Mouse (Mus musculus) forebrain, postnatal 0 days (tissue): ENCODE results near the gene Ap1ar. TPM values are rescaled to one million over a fixed set of nuclear protein-coding genes. Genes with fewer than 3 reads are reported as not detected.

ENCODE experiments used
- ATAC-seq: fragments of 200-750 bp; cut with Nextera tagmentation; 2 replicates; pipeline ENCODE4 v1.8.0; 2017; ENCODE audit warnings: mild to moderate bottlenecking, moderate library complexity
- DNase-seq: peaks from one replicate; pipeline ENCODE4 v3.0.0-alpha.2; 2015
- H3K27ac ChIP-seq: fragments of 300-500 bp; sonication (generic); 2 replicates; pipeline ENCODE4 v1.5.1; 2014; ENCODE audit warnings: low read depth, mild to moderate bottlenecking, antibody characterized with exemption, low read length, moderate library complexity, mixed read lengths
- H3K27me3 ChIP-seq: fragments of 300-500 bp; sonication (generic); 2 replicates; pipeline ENCODE4 v1.6.1; 2014; ENCODE audit warnings: mild to moderate bottlenecking, low read length, mixed read lengths; ENCODE audit not compliant: insufficient read depth
- H3K36me3 ChIP-seq: fragments of 300-500 bp; sonication (generic); 2 replicates; pipeline ENCODE4 v1.6.1; 2014; ENCODE audit warnings: mild to moderate bottlenecking, moderate library complexity; ENCODE audit not compliant: insufficient read depth
- H3K4me1 ChIP-seq: fragments of 300-500 bp; sonication (generic); 2 replicates; pipeline ENCODE4 v1.6.1; 2014; ENCODE audit warnings: antibody characterized with exemption; ENCODE audit not compliant: insufficient read depth
- H3K4me2 ChIP-seq: fragments of 300-500 bp; sonication (generic); 2 replicates; pipeline ENCODE4 v1.6.1; 2014; ENCODE audit warnings: low read depth, mild to moderate bottlenecking, moderate library complexity
- H3K4me3 ChIP-seq: fragments of 300-500 bp; sonication (generic); 2 replicates; pipeline ENCODE4 v1.5.1; 2014; ENCODE audit warnings: low read depth, low read length, mixed read lengths
- H3K9ac ChIP-seq: fragments of 300-500 bp; sonication (generic); 2 replicates; pipeline ENCODE4 v1.6.1; 2014; ENCODE audit warnings: mild to moderate bottlenecking
- H3K9me3 ChIP-seq: fragments of 300-500 bp; sonication (generic); 2 replicates; pipeline ENCODE4 v1.6.1; 2016; ENCODE audit warnings: low read length
- CTCF ChIP-seq: sonication (generic); IDR thresholded peaks from 2 replicates; pipeline ENCODE4 v1.5.1; 2016; ENCODE audit warnings: antibody characterized with exemption, control low read depth, low read depth
- WGBS: fragments of 180-500 bp; shearing (Covaris S2); extraction: QIAGEN DNeasy Blood & Tissue Kit; methylation state at CpG from one replicate; pipeline ENCODE4 v1.1.7; 2014; 5-methylcytosine and 5-hydroxymethylcytosine counted together
- polyA plus RNA-seq: library from polyadenylated mRNA; unstranded; fragments of >200 nt; fragmentation: Nextera tagmentation; extraction: Ambion mirVana; gene quantifications from 2 replicates; pipeline ENCODE4 v1.2.1, GENCODE M21; 2015
- total RNA-seq: library from RNA; depleted of rRNA; stranded (reverse); fragments of >200 nt; gene quantifications from 2 replicates; pipeline ENCODE4 v1.2.3, GENCODE M21; 2014

Ap1ar gene
- total and polyA plus RNA-seq, 2 experiments from 2014 or later = 68.0 to 124 TPM

DNA sequence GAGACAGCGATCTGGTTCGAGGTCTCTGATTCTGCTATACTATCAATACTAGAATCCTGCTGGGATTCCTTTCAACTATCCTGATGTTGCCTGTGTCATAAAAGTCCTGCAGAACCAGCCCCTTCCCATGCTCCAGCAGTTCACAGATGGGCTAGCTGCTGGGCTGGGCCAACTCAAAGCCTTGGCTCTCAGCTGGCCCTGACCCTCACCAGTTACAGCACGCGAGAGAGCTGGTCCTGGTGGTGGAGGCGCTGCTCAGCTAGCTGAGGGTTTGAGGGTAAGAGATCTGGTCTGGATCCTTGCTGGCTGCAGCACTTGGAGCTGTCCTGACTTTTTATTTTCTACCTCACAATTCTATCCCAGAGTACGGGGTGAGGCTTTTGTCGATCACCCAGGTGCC, 10.8 kb downstream of the Ap1ar start:
- Histone ChIP-seq H3K36me3 (peaks cover 5% of the 10 kb centered on the region; the same call in 1 of the 2 replicates), H3K27ac (no peak overlapping the region), H3K4me1 (no peaks in the 10 kb centered on the region), H3K4me2 (no peak overlapping the region), H3K9me3 (no peaks in the 10 kb centered on the region), H3K9ac (no peak overlapping the region), H3K4me3 (no peak overlapping the region), H3K27me3 (no peaks in the 10 kb centered on the region)
- TF ChIP-seq CTCF = no peak
- DNase-seq (no peak), ATAC-seq (no peak)
- 72% methylated on average over 7 of the region's 7 CpGs for WGBS

DNA sequence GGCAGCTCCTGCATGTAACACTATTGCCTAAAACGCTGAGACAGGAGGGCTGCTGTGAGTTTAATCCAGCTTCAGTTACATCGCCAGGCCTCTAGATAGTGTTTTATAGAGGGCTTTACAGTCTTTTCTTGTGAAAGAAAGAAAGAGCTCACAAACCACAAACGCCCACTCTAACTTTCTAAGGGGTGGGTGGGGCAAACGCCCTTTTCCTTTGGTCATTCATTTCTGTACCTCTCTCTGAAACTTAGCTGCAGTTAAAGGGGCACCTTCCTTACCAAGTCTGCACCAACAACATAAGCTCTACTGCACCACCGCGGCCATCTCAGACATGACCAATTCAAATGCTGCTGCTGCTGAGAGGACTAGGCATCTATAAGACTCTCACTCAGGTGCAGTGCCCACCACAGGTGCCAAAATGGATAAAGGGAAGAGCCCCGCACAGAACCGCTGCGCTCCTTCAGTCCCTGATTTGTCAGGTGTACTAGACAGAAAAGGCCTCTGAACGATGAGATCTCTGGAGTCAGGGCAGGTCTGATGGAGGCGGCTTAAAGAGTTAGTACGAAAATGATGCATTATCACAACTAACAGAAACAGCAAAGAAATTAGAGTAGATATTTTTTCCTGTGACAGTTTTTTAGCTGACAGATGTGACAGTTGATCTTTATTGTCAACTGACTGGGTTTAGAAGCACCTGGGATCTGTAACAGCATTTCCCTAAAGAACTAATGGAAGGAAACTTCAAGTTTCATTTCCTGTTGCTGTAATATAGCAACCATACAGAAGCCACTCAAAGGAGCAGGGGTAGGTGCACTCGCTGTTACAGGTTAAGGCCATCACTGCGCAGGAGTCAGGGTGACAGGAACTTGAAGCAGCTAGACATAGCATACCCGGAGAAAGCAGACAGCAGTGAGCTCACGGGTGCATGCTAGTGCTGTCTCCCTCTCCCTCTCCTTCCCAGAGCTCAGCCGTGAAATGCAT, 13.1 kb downstream of the Ap1ar start:
- TF ChIP-seq CTCF = no peak
- no peaks in the 10 kb centered on the region for H3K27me3 ChIP-seq
- H3K9me3 ChIP-seq = no peaks in the 10 kb centered on the region
- no peak overlapping the region for H3K27ac ChIP-seq
- H3K9ac ChIP-seq = no peak overlapping the region
- DNase-seq (no peak), ATAC-seq (no peak)
- H3K36me3 ChIP-seq = peaks cover 9% of the 10 kb centered on the region; the same call in 1 of the 2 replicates
- 72% methylated on average over 17 of the region's 17 CpGs for WGBS
- no peak overlapping the region for H3K4me2 ChIP-seq
- H3K4me3 ChIP-seq = no peak overlapping the region
- H3K4me1 ChIP-seq = no peaks in the 10 kb centered on the region

DNA sequence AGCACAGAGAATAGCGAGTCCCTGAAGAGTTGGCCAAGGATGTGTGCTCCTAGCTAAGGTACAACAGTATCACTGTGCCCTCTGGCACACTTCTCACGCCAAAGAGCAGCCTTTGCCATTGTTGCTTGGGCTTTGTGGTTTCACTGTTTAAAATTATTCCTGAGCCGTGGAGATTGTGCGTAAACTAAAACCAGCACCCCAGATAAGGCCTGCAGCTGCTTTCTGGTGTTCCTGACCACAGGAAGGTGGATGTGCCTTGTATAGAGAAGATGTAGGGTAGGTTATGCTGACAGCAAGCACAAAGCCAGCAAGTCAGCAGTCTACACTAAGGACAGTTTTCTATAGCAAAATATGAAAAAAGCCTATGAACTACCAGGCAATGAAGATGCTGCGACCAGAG, 16.1 kb downstream of the Ap1ar start:
- DNase-seq (no peak), ATAC-seq (no peak)
- no peak overlapping the region for H3K27ac ChIP-seq
- H3K4me2 ChIP-seq = no peak overlapping the region
- TF ChIP-seq CTCF = no peak
- no peaks in the 10 kb centered on the region for H3K9me3 ChIP-seq
- no peak overlapping the region for H3K9ac ChIP-seq
- no peaks in the 10 kb centered on the region for H3K4me1 ChIP-seq
- 84% methylated on average over 5 of the region's 5 CpGs for WGBS
- H3K4me3 ChIP-seq = no peak overlapping the region
- peaks cover 22% of the 10 kb centered on the region; the same call in 1 of the 2 replicates for H3K36me3 ChIP-seq
- H3K27me3 ChIP-seq = no peaks in the 10 kb centered on the region

DNA sequence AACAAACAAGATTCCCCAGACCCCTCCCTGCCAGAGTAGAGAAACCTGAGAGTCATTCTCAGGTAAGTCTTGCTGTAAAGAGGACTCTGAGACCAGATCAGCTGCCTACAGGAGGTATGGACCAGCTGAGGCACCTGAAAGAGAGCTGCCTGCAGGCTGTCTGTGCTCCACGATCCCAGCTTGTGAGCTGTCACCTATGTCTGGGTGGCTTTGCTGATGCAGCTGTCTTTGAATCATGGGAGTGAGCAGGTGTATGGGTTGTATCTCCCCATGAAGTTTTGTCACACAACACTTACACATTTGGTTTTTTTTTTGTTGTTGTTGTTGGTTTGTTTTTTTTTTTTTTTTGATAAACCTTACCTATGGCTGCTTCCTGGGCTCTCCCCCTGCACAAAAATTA, 16.9 kb downstream of the Ap1ar start:
- no peaks in the 10 kb centered on the region for H3K27me3 ChIP-seq
- H3K9me3 ChIP-seq = no peaks in the 10 kb centered on the region
- no peak for TF ChIP-seq CTCF
- ATAC-seq = no peak
- no peak for DNase-seq
- H3K4me3 ChIP-seq = no peak overlapping the region
- no peak overlapping the region for H3K4me2 ChIP-seq
- no peak overlapping the region for H3K27ac ChIP-seq
- no peak overlapping the region for H3K9ac ChIP-seq
- 89% methylated on average over 1 of the region's 1 CpGs for WGBS
- peaks cover 23% of the 10 kb centered on the region; the same call in 1 of the 2 replicates for H3K36me3 ChIP-seq
- no peaks in the 10 kb centered on the region for H3K4me1 ChIP-seq

DNA sequence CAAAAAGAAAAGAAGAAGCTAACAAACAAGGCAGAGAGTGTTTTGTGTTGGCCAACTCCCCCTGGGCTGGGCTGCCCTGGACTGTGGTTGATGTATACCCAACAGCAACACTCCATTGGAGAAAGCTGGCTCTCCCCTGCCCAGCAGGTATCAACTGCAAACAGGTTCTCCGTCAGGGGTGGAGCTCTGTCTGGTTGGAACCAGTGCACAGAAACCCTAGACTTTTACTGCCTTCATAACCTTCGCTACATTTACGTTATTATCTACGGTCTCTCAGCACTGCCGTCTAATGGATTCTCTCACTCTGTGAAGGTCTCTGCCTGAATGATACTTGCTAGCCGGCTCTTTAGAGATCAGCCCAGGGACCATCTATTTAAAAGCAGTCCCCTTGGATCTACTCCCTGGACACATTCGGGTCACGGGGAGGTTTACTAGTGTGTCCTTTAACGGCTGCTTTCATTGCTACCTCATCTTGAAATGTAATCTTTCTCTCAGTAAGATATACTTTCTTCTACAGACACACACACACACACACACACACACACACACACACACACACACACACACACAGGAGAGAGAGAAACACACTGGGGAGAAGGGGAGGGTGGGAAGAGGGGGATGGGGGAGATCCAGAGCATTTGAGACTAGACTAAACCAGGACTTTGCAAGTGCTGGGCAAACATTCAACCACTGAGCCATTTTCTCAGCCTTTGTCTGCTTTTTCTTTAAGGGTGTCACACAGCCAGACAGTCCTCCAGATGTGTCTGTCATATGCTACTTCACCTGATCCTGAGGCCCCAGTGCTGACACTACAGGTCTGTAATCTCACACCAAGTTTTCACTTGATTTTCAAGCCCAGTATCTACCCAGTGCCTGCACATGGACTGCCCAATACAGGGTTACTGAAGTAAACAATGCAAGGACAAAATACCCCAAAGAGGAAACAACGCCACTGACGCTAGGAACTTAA, 18.3 kb downstream of the Ap1ar start:
- ATAC-seq (no peak), DNase-seq (no peak)
- H3K9me3 ChIP-seq = no peaks in the 10 kb centered on the region
- H3K4me1 ChIP-seq = no peaks in the 10 kb centered on the region
- no peak overlapping the region for H3K4me2 ChIP-seq
- no peak for TF ChIP-seq CTCF
- H3K9ac ChIP-seq = no peak overlapping the region
- no peak overlapping the region for H3K4me3 ChIP-seq
- no peak overlapping the region for H3K27ac ChIP-seq
- 84% methylated on average over 11 of the region's 11 CpGs for WGBS
- H3K36me3 ChIP-seq = peaks cover 26% of the 10 kb centered on the region; the same call in 1 of the 2 replicates
- no peaks in the 10 kb centered on the region for H3K27me3 ChIP-seq

DNA sequence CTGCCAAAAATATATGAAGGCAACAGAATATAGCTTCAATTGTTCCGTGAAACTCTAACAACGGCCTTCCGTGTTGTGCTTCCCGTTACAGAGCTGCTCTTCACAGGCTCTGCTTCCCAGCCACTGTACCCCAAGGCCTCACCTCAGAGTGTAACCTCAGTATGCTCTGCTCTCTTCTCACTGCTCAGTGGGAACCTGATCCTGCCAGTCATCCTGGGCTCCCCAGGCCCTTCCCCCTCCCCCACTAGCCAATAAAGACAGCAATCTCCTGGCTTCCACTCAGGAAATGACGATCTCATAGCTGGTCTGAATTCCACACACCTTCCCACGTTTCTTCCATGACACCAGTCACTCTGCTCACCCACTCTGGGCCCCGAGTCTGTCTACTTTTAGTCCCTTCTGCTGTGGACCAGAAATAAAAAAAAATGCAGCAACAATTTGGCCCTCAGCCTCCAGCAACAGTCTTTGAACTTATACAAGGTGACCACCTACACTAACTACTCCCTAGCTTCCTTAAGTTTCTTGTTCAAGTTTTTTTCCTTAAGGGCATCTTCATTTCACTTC, 20.1 kb downstream of the Ap1ar start:
- Histone ChIP-seq H3K9ac (no peak overlapping the region), H3K9me3 (no peaks in the 10 kb centered on the region), H3K27ac (no peak overlapping the region), H3K36me3 (peaks cover 39% of the 10 kb centered on the region), H3K4me2 (no peak overlapping the region), H3K27me3 (no peaks in the 10 kb centered on the region), H3K4me1 (no peaks in the 10 kb centered on the region), H3K4me3 (no peak overlapping the region)
- WGBS = 81% methylated on average over 7 of the region's 7 CpGs
- no peak for ATAC-seq
- DNase-seq = no peak
- no peak for TF ChIP-seq CTCF
